Mouse (Mus musculus): ENCODE results near the gene Ehbp1. TPM values are rescaled to one million over a fixed set of nuclear protein-coding genes. Genes with fewer than 3 reads are reported as not detected.

The Ehbp1 gene
- total RNA-seq, 2 experiments from 2014 or later, result 2.2 to 6.8 TPM

DNA sequence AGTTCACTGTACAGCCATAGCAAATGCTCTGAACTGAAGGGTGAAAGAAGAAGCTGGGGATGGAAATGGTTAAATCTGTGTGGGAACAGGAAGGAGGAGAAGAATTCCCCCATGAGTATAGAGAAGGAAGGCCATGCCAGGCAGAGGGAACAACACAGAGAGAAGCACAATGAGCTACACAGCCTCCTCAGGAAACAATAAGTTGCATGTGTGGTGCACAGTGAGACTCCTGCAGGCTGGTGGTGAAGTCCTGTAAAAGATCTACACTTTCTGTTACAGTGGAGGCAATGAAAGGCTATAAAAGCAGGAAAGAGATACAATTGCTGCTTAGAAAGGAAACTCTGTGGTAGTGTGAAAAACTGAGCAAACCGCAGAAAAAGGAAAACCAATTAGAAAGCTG is 357.0 kb downstream of the Ehbp1 start:
- 0 out of 2 replicates have a peak, but pooled peaks have one; percentile 9 for ATAC-seq (replicated peaks; ENCODE audit: poor library complexity)

- ATAC-seq (replicated peaks; ENCODE audit: poor library complexity), result peak; percentile 42; the same call in 1 of the 2 replicates
These were observed 368.0 kb downstream of the Ehbp1 start for GRCm38 (mm10) chr11:21974005-21974531.

DNA sequence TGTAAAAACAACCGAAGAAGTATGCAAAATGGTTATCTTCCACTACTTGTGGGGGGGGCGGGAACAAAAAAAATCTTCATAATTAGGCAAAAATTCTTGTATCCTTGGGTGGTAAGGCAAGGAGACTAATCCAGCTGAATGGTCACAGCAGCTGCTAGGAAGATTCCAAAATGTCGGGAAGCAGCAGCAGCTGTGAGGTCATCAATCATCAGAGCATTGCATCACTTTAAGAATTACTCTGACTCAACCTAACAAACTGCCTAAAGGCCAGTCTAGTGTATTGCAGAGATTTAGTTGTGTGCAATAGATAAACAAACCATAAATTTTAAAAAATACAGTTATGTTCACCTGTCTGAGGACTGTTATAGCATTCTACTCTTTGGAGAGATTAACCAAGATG is 368.5 kb downstream of the Ehbp1 start:
- no peak for ATAC-seq (replicated peaks; ENCODE audit: poor library complexity)

DNA sequence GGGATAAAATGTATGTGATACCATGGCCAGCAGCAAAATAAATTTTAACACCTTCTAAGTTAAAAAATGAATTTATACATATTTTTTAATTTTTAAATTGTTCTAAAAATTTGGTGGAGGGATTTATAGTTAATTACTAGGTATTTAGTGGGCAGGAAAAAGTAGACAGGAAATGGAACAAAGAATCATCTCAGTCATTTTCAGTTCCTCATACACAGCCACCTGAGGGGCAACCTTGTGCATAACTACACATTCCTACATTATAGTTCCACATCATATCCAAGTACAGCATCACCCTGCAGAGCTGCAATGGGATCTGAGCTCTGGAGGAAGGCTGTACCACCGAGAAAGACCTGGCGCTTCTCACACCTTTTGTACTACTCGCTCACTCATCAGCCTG is 373.2 kb downstream of the Ehbp1 start:
- ATAC-seq (replicated peaks; ENCODE audit: poor library complexity), result no peak

Other genes with a start within 250 kb of the Ehbp1 start
- 3.2 and 6.4 TPM in 2 replicates for gene Tmem17, start 169.8 kb upstream of the Ehbp1 start, total RNA-seq (2015)
- 4.0 and 5.7 TPM in 2 replicates for gene Tmem17, start 169.8 kb upstream of the Ehbp1 start, total RNA-seq (2017)

Data from megakaryocyte progenitor cell, adult 5-6 weeks (primary cell).